Mouse (Mus musculus) kidney, adult 2 months (tissue): Measurements from ENCODE around the gene Rnf222.

ENCODE experiments used
- CTCF ChIP-seq: fragments of 200-500 bp; conservative IDR thresholded peaks from 2 replicates; pipeline ENCODE4 v1.5.1; 2011; ENCODE audit warnings: low read depth, mild to moderate bottlenecking, control low read depth, low read length, moderate library complexity, mixed read lengths; ENCODE audit not compliant: insufficient read depth, insufficient read length
- POLR2A ChIP-seq: fragments of 200-500 bp; IDR thresholded peaks from one replicate; pipeline ENCODE4 v1.6.1; 2011; ENCODE audit warnings: low read depth, low read length, control low read depth

GRCm38 (mm10) chr11:68874841-68875240 lies 13.5 kb upstream of the Rnf222 start:
- TF ChIP-seq CTCF (peak; percentile 74), POLR2A (no peak)
